Mouse (Mus musculus) hindbrain, embryonic 13.5 days (tissue): Measurements from ENCODE around the gene Kctd2. TPM values are rescaled to one million over a fixed set of nuclear protein-coding genes. Genes with fewer than 3 reads are reported as not detected.
"Not testable (repeated sequence)": the region's sequence is repeated elsewhere in the genome, so short reads cannot be mapped to it uniquely, and the experiment has no call there.

Source experiments
- ATAC-seq: fragments of 200-750 bp; cut with Nextera tagmentation; 2 replicates; pipeline ENCODE4 v1.8.0; 2017; ENCODE audit warnings: moderate TSS enrichment; ENCODE audit not compliant: low FRiP score
- H3K27ac ChIP-seq: fragments of 300-500 bp; sonication (generic); 2 replicates; pipeline ENCODE4 v1.5.1; 2015; ENCODE audit warnings: inconsistent platforms, mild to moderate bottlenecking, moderate library complexity
- H3K27me3 ChIP-seq: fragments of 300-500 bp; sonication (generic); 2 replicates; pipeline ENCODE4 v1.6.1; 2015; ENCODE audit warnings: mild to moderate bottlenecking, inconsistent platforms
- H3K36me3 ChIP-seq: fragments of 300-500 bp; sonication (generic); 2 replicates; pipeline ENCODE4 v1.6.1; 2015; ENCODE audit warnings: mild to moderate bottlenecking, inconsistent platforms
- H3K4me1 ChIP-seq: fragments of 300-500 bp; sonication (generic); replicated peaks from 2 replicates; pipeline ENCODE4 v1.6.1; 2015; ENCODE audit warnings: inconsistent platforms
- H3K4me2 ChIP-seq: fragments of 300-500 bp; sonication (generic); 2 replicates; pipeline ENCODE4 v1.6.1; 2015; ENCODE audit warnings: inconsistent platforms, mild to moderate bottlenecking, moderate library complexity
- H3K4me3 ChIP-seq: fragments of 300-500 bp; sonication (generic); 2 replicates; pipeline ENCODE4 v1.5.1; 2015; ENCODE audit warnings: mild to moderate bottlenecking, inconsistent platforms
- H3K9ac ChIP-seq: fragments of 300-500 bp; sonication (generic); 2 replicates; pipeline ENCODE4 v1.6.1; 2015; ENCODE audit warnings: mild to moderate bottlenecking, inconsistent platforms
- H3K9me3 ChIP-seq: fragments of 300-500 bp; sonication (generic); 2 replicates; pipeline ENCODE4 v1.6.1; 2016; ENCODE audit warnings: inconsistent platforms
- WGBS: fragments of 180-500 bp; shearing (Covaris S2); methylation state at CpG from one replicate; pipeline ENCODE4 v1.1.7; 2015; 5-methylcytosine and 5-hydroxymethylcytosine counted together
- polyA plus RNA-seq: library from polyadenylated mRNA; unstranded; fragments of >200 nt; fragmentation: Nextera tagmentation; extraction: Ambion mirVana; gene quantifications from 2 replicates; pipeline ENCODE4 v1.2.1, GENCODE M21; 2015

Kctd2 gene
- polyA plus RNA-seq, 1 experiment from 2014 or later, result 22.2 TPM

DNA sequence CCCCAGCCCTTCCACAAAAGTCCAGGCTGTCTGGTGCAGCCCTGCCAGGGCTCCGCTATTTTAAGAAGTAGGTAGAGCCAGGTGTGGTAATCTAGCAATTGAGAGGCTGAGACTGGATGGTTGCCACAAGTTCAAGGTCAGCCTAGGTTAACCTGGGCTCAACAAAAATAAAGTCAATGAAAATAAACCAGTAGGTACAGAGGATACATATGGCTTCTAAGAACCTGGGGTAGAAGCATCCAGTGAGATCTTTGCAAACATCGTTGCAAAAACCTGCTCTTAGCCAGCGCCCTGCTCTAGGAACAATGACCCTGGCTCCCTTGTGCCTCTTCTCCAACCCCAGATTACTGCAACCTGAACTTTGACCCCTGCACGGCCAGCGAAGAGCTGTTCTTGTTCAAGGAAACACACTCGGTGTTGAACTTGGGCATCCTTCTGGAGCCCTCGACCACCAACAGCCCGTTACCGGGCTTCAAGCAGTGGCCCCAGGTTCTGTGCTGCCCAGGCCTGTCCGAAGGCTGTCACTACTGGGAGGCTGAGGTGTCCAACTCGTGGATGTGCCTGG lies 27.5 kb downstream of the Kctd2 start:
- ATAC-seq, result no peak
- WGBS, result 90% methylated on average over 11 of the region's 11 CpGs
- Histone ChIP-seq H3K36me3 (no peaks in the 10 kb centered on the region), H3K4me2 (no peak overlapping the region), H3K9ac (no peak overlapping the region), H3K4me1 (no peaks in the 10 kb centered on the region), H3K4me3 (no peak overlapping the region), H3K27ac (no peak overlapping the region), H3K9me3 (no peaks in the 10 kb centered on the region), H3K27me3 (0 out of 2 replicates have a peak, but pooled peaks cover 3% of the 10 kb centered on the region)

DNA sequence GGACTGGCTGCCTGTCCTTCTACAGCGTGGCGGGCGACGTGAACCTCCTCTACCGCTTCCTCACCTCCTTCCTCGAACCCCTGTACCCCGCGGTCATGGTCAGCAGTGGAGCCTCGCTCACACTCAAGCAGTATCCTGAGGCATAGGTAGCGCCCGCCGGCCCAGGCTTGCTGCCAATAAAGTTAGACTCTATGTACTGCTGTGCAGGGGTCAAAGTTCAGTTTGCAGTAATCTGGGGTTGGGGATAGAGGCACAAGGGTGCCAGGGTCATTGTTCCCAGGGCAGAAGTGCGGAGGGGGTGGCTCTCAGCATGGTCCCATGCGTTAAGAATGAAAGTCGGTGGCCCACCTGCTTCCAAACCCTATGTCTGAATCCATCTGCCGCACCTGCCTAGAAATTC lies 28.1 kb downstream of the Kctd2 start:
- 89% methylated on average over 16 of the region's 16 CpGs for WGBS
- ATAC-seq, result no peak
- Histone ChIP-seq H3K4me2 (no peak overlapping the region), H3K9me3 (no peaks in the 10 kb centered on the region), H3K4me1 (no peaks in the 10 kb centered on the region), H3K36me3 (no peaks in the 10 kb centered on the region), H3K27me3 (0 out of 2 replicates have a peak, but pooled peaks cover 3% of the 10 kb centered on the region), H3K27ac (no peak overlapping the region), H3K4me3 (no peak overlapping the region), H3K9ac (no peak overlapping the region)

GRCm38 (mm10) chr11:115448998-115449397 lies 29.1 kb downstream of the Kctd2 start:
- no peak overlapping the region for H3K4me2 ChIP-seq
- ATAC-seq, result no peak
- no peaks in the 10 kb centered on the region for H3K4me1 ChIP-seq
- H3K36me3 ChIP-seq, result no peaks in the 10 kb centered on the region
- no peaks in the 10 kb centered on the region for H3K9me3 ChIP-seq
- H3K4me3 ChIP-seq, result no peak overlapping the region
- WGBS, result 55% methylated on average over 7 of the region's 7 CpGs
- no peak overlapping the region for H3K27ac ChIP-seq
- 0 out of 2 replicates have a peak, but pooled peaks cover 6% of the 10 kb centered on the region for H3K27me3 ChIP-seq
- H3K9ac ChIP-seq, result no peak overlapping the region

DNA sequence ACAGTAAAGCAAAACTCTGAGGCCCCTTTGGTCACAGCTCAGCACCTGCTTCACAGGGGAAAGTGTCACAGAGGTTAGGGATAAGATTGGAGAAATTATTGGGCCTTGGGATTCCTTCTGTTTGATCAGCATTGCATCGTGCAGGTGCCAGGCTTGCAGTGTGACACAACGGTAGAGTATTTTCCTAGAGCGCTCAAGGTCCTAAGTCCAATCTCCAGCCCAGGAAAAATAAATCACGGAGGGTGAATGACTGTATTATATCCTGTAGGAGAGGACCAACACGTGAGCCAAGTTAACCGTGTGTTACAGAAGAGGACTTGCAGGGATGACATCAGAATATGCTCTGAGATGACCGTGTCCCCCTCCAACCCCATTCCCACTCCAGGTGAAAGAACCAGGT lies 30.2 kb downstream of the Kctd2 start:
- Histone ChIP-seq H3K27me3 (0 out of 2 replicates have a peak, but pooled peaks cover 6% of the 10 kb centered on the region), H3K4me1 (no peaks in the 10 kb centered on the region), H3K9ac (no peak overlapping the region), H3K36me3 (no peaks in the 10 kb centered on the region), H3K9me3 (no peaks in the 10 kb centered on the region), H3K4me3 (no peak overlapping the region), H3K27ac (no peak overlapping the region), H3K4me2 (no peak overlapping the region)
- WGBS, result 93% methylated on average over 7 of the region's 7 CpGs
- ATAC-seq, result no peak

DNA sequence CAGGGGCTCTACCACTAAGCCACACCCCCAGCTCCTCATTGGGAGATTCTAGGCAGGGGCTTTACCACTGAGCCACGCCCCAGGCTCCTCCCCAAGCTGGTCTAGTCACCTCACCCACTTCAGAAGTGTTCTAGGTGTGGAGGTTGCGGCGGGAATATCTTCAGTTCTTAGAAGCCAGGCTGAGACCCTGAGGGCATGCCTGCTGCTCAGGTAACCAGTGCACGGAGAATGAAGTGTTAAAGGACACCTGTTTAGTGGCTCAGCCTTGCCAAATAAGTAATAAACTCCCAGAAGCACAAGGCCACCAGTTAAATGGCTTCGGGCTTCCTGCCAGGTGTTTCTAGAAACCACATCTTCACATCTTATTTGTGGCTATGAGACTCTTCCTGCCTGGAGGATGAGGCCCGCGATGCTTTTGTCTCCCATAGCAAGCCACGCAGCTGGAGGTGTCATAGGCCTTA lies 31.9 kb downstream of the Kctd2 start:
- Histone ChIP-seq H3K4me3 (no peak overlapping the region), H3K27me3 (0 out of 2 replicates have a peak, but pooled peaks cover 6% of the 10 kb centered on the region), H3K36me3 (no peaks in the 10 kb centered on the region), H3K27ac (no peak overlapping the region), H3K4me2 (no peak overlapping the region), H3K9ac (no peak overlapping the region), H3K4me1 (no peaks in the 10 kb centered on the region), H3K9me3 (no peaks in the 10 kb centered on the region)
- 88% methylated on average over 8 of the region's 8 CpGs for WGBS
- ATAC-seq, result no peak

- no peak overlapping the region for H3K9ac ChIP-seq
These were observed 32.4 kb downstream of the Kctd2 start for GRCm38 (mm10) chr11:115452281-115452860.

DNA sequence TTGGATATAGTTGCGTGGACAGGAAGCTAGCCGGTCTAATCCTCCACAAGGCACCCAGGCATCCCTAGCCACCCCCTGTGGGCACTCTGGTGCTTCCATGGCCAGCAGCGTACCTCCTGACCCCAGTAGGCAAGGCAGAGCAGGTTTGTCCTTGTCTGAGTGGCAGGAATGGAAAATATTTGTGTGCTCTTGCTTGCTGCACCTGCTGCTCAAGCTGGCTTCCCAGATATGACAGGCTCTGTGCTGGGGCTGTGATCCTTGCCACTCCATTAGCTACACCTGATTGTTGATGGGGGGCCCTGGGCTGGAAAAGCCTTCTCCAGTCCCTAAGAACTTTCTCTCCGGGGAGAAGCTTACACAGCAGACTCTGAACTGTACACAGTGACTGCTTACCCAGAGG lies 33.4 kb downstream of the Kctd2 start:
- H3K9me3 ChIP-seq, result no peaks in the 10 kb centered on the region
- 80% methylated on average over 4 of the region's 4 CpGs for WGBS
- no peak overlapping the region for H3K9ac ChIP-seq
- no peaks in the 10 kb centered on the region for H3K36me3 ChIP-seq
- 0 out of 2 replicates have a peak, but pooled peaks cover 6% of the 10 kb centered on the region for H3K27me3 ChIP-seq
- peaks cover 6% of the 10 kb centered on the region; the same call in 1 of the 2 replicates for H3K4me1 ChIP-seq
- no peak overlapping the region for H3K4me2 ChIP-seq
- no peak for ATAC-seq
- H3K27ac ChIP-seq, result no peak overlapping the region
- no peak overlapping the region for H3K4me3 ChIP-seq

More at GRCm38 (mm10) chr11:115452281-115452860, 32.4 kb downstream of the Kctd2 start:
- Histone ChIP-seq H3K27me3 (0 out of 2 replicates have a peak, but pooled peaks cover 6% of the 10 kb centered on the region), H3K9me3 (no peaks in the 10 kb centered on the region), H3K36me3 (no peaks in the 10 kb centered on the region), H3K4me1 (peaks cover 4% of the 10 kb centered on the region; the same call in 1 of the 2 replicates), H3K27ac (no peak overlapping the region), H3K4me2 (no peak overlapping the region), H3K4me3 (no peak overlapping the region)
- ATAC-seq, result no peak
- WGBS, result 90% methylated on average over 7 of the region's 7 CpGs

- H3K9ac ChIP-seq, H3K9me3 ChIP-seq, ATAC-seq, H3K4me2 ChIP-seq, H3K36me3 ChIP-seq, H3K4me3 ChIP-seq, H3K27me3 ChIP-seq, H3K4me1 ChIP-seq, H3K27ac ChIP-seq: not testable (repeated sequence)
- 85% methylated on average over 6 of the region's 6 CpGs for WGBS
These were observed 34.9 kb downstream of the Kctd2 start for GRCm38 (mm10) chr11:115454822-115455221.

DNA sequence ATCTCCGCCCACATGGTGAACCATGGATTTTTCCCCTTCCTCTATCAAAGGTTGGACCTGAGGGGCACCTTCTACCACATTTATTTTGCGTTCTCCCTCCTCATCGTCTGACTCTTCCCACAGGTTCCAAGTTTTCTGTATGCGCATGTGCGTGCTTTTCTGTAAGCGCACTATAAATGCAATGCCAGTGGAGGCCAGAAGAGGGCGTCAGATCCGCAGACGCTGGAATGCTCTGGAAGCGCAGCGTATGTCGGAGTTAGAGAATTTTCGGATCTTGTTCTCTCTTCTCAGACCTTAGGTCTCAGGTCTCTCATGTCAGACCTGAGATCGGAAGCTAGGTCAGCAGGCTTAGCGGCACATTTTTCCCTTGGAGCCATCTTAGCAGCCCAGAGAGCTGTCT lies 35.7 kb downstream of the Kctd2 start:
- no peaks in the 10 kb centered on the region for H3K9me3 ChIP-seq
- 89% methylated on average over 15 of the region's 15 CpGs for WGBS
- H3K4me1 ChIP-seq, result peaks cover 6% of the 10 kb centered on the region; the same call in 1 of the 2 replicates
- H3K9ac ChIP-seq, result no peak overlapping the region
- no peak overlapping the region for H3K4me2 ChIP-seq
- no peaks in the 10 kb centered on the region for H3K36me3 ChIP-seq
- H3K27me3 ChIP-seq, result 0 out of 2 replicates have a peak, but pooled peaks cover 4% of the 10 kb centered on the region
- no peak for ATAC-seq
- H3K27ac ChIP-seq, result no peak overlapping the region
- H3K4me3 ChIP-seq, result no peak overlapping the region

DNA sequence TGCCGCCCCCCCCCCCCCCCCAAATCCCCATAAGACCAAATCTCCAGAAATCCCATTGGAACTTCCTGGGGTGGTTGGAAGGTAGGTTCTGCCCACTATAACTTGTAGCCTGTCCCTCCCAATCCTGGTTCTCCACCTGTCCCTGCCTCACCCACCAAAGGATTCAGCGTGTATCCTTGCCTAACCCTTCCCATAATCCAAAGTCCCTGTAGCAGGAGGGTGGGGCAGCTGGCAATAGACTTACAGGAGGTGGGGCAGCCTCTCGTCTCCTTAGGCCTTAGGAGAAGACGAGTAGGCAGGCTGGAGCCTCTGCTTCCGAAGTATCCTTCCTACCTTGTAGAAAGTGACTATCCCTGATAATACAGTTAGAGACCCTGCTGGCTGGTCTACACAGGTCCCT lies 36.3 kb downstream of the Kctd2 start:
- H3K27ac ChIP-seq, result no peak overlapping the region
- no peak overlapping the region for H3K4me3 ChIP-seq
- peaks cover 6% of the 10 kb centered on the region; the same call in 1 of the 2 replicates for H3K4me1 ChIP-seq
- WGBS, result 96% methylated on average over 5 of the region's 5 CpGs
- no peak for ATAC-seq
- H3K36me3 ChIP-seq, result no peaks in the 10 kb centered on the region
- H3K4me2 ChIP-seq, result no peak overlapping the region
- no peaks in the 10 kb centered on the region for H3K9me3 ChIP-seq
- 0 out of 2 replicates have a peak, but pooled peaks cover 4% of the 10 kb centered on the region for H3K27me3 ChIP-seq
- no peak overlapping the region for H3K9ac ChIP-seq

- Histone ChIP-seq H3K9me3 (no peaks in the 10 kb centered on the region), H3K27me3 (0 out of 2 replicates have a peak, but pooled peaks cover 6% of the 10 kb centered on the region)
- 36% methylated on average over 6 of the region's 6 CpGs for WGBS
These were observed 37.5 kb downstream of the Kctd2 start for GRCm38 (mm10) chr11:115457405-115457804.

DNA sequence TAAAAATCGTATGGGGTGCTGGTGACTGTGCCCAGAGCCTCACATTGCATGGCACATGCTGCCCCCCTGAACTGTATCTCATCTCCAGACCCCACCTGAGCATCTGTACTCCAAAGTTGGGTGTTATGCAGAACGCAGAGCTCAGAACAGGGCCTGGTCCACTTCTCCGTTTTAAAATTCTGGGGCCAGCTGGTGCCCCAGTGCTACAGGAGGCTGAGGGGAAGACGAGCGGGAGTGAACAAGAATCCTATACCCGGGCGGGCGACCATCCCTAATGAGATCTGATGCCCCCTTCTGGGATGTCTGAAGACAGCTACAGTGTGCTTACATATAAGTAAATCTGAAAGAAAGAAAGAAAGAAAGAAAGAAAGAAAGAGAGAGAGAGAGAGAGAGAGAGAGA lies 41.0 kb downstream of the Kctd2 start:
- no peak overlapping the region for H3K27ac ChIP-seq
- no peak overlapping the region for H3K4me3 ChIP-seq
- ATAC-seq, result no peak
- no peaks in the 10 kb centered on the region for H3K36me3 ChIP-seq
- 0 out of 2 replicates have a peak, but pooled peaks cover 12% of the 10 kb centered on the region for H3K27me3 ChIP-seq
- WGBS, result 19% methylated on average over 8 of the region's 8 CpGs
- peaks cover 11% of the 10 kb centered on the region; the same call in 1 of the 2 replicates for H3K4me1 ChIP-seq
- H3K9me3 ChIP-seq, result no peaks in the 10 kb centered on the region
- no peak overlapping the region for H3K4me2 ChIP-seq
- H3K9ac ChIP-seq, result no peak overlapping the region

More at GRCm38 (mm10) chr11:115457405-115457804, 37.5 kb downstream of the Kctd2 start:
- H3K4me2 ChIP-seq, result no peak overlapping the region
- ATAC-seq, result no peak
- peaks cover 9% of the 10 kb centered on the region; the same call in 1 of the 2 replicates for H3K4me1 ChIP-seq
- H3K27ac ChIP-seq, result no peak overlapping the region
- H3K9ac ChIP-seq, result no peak overlapping the region
- no peaks in the 10 kb centered on the region for H3K36me3 ChIP-seq
- H3K4me3 ChIP-seq, result no peak overlapping the region
